Mouse (Mus musculus) heart, embryonic 11.5 days (tissue): ENCODE measurements around the gene Hrc. TPM values are rescaled to one million over a fixed set of nuclear protein-coding genes. Genes with fewer than 3 reads are reported as not detected.
A peak's percentile ranks its signal among the peaks of the same experiment; 100 is the strongest.

Experiments
- ATAC-seq: fragments of 200-750 bp; cut with Nextera tagmentation; replicated peaks from 2 replicates; pipeline ENCODE4 v1.8.0; 2017; ENCODE audit warnings: moderate library complexity; ENCODE audit not compliant: insufficient number of reproducible peaks, low FRiP score, low TSS enrichment
- H3K27ac ChIP-seq: fragments of 300-500 bp; sonication (generic); 2 replicates; pipeline ENCODE4 v1.5.1; 2014; ENCODE audit warnings: mild to moderate bottlenecking, low read depth, low read length
- H3K27me3 ChIP-seq: fragments of 300-500 bp; sonication (generic); 2 replicates; pipeline ENCODE4 v1.6.1; 2014; ENCODE audit warnings: mild to moderate bottlenecking, low read length, mixed read lengths; ENCODE audit not compliant: control insufficient read depth, insufficient read depth
- H3K36me3 ChIP-seq: fragments of 300-500 bp; sonication (generic); 2 replicates; pipeline ENCODE4 v1.6.1; 2014; ENCODE audit warnings: mild to moderate bottlenecking, low read length, moderate library complexity, mixed read lengths; ENCODE audit not compliant: control insufficient read depth, insufficient read depth
- H3K4me1 ChIP-seq: fragments of 300-500 bp; sonication (generic); 2 replicates; pipeline ENCODE4 v1.6.1; 2014; ENCODE audit warnings: low read length; ENCODE audit not compliant: control insufficient read depth, insufficient read depth
- H3K4me2 ChIP-seq: fragments of 300-500 bp; sonication (generic); 2 replicates; pipeline ENCODE4 v1.6.1; 2014; ENCODE audit warnings: mild to moderate bottlenecking, moderate library complexity
- H3K4me3 ChIP-seq: fragments of 300-500 bp; sonication (generic); 2 replicates; pipeline ENCODE4 v1.5.1; 2014; ENCODE audit warnings: low read depth, low read length
- H3K9ac ChIP-seq: fragments of 300-500 bp; sonication (generic); 2 replicates; pipeline ENCODE4 v1.6.1; 2014; ENCODE audit warnings: mild to moderate bottlenecking, low read depth, low read length, moderate library complexity
- H3K9me3 ChIP-seq: fragments of 300-500 bp; sonication (generic); replicated peaks from 2 replicates; pipeline ENCODE4 v1.6.1; 2016; ENCODE audit warnings: low read length; ENCODE audit not compliant: control insufficient read depth
- WGBS: fragments of 180-500 bp; shearing (Covaris S2); extraction: QIAGEN DNeasy Blood & Tissue Kit; methylation state at CpG from one replicate; pipeline ENCODE4 v1.1.7; 2014; ENCODE audit not compliant: insufficient replicate concordance; 5-methylcytosine and 5-hydroxymethylcytosine counted together
- polyA plus RNA-seq: library from polyadenylated mRNA; unstranded; fragments of >200 nt; fragmentation: Nextera tagmentation; extraction: Ambion mirVana; gene quantifications from 2 replicates; pipeline ENCODE4 v1.2.1, GENCODE M21; 2014

The Hrc gene
- polyA plus RNA-seq, 1 experiment from 2014 or later, result 30.1 TPM

- 72% methylated on average over 2 of the region's 2 CpGs for WGBS
- no peaks in the 10 kb centered on the region for H3K36me3 ChIP-seq
- H3K4me3 ChIP-seq, result no peak overlapping the region
- no peak for ATAC-seq
- H3K9ac ChIP-seq, result no peak overlapping the region
- no peaks in the 10 kb centered on the region for H3K9me3 ChIP-seq
- no peak overlapping the region for H3K27ac ChIP-seq
- H3K4me2 ChIP-seq, result no peak overlapping the region
- peaks cover 75% of the 10 kb centered on the region for H3K27me3 ChIP-seq
- peaks cover 17% of the 10 kb centered on the region for H3K4me1 ChIP-seq
Observed at GRCm38 (mm10) chr7:45363983-45364382, 28.9 kb downstream of the Hrc start.

- Histone ChIP-seq H3K4me3 (peak overlapping the region; percentile 56), H3K27ac (no peak overlapping the region), H3K27me3 (peaks cover 68% of the 10 kb centered on the region), H3K4me2 (peak overlapping the region; percentile 98), H3K9me3 (no peaks in the 10 kb centered on the region), H3K4me1 (peaks cover 29% of the 10 kb centered on the region), H3K9ac (peak overlapping the region; percentile 71; the same call in 1 of the 2 replicates), H3K36me3 (no peaks in the 10 kb centered on the region)
- no peak for ATAC-seq
- 4% methylated on average over 35 of the region's 35 CpGs for WGBS
Observed at GRCm38 (mm10) chr7:45365742-45366651, 30.9 kb downstream of the Hrc start.

GRCm38 (mm10) chr7:45366652-45367019 lies 31.5 kb downstream of the Hrc start, which contains the start of gene Ppfia3:
Gene Ppfia3 (minus strand): TSS chr7:45367019.
- peak within 1 kb of the TSS; percentile 54; the same call in 1 of the 2 replicates for H3K27ac ChIP-seq
- H3K4me2 ChIP-seq, result peak within 1 kb of the TSS; percentile 98
- H3K4me1 ChIP-seq, result peaks cover 27% of the 10 kb centered on the region
- no peak; the same call in 1 of the 2 replicates for ATAC-seq
- H3K9ac ChIP-seq, result peak within 1 kb of the TSS; percentile 72
- peaks cover 62% of the 10 kb centered on the region for H3K27me3 ChIP-seq
- WGBS, result 0% methylated on average over 26 of the region's 26 CpGs
- H3K36me3 ChIP-seq, result no peaks in the 10 kb centered on the region
- no peaks in the 10 kb centered on the region for H3K9me3 ChIP-seq
- H3K4me3 ChIP-seq, result peak within 1 kb of the TSS; percentile 56

- H3K36me3 ChIP-seq, result no peaks in the 10 kb centered on the region
- peaks cover 25% of the 10 kb centered on the region for H3K4me1 ChIP-seq
- peak overlapping the region; percentile 54; the same call in 1 of the 2 replicates for H3K27ac ChIP-seq
- peak overlapping the region; percentile 56 for H3K4me3 ChIP-seq
- H3K9ac ChIP-seq, result peak overlapping the region; percentile 72
- WGBS, result under 1% methylated on average over 70 of the region's 70 CpGs
- no peaks in the 10 kb centered on the region for H3K9me3 ChIP-seq
- H3K27me3 ChIP-seq, result peaks cover 56% of the 10 kb centered on the region
- H3K4me2 ChIP-seq, result peak overlapping the region; percentile 98
- peak; percentile 80 for ATAC-seq
Observed at GRCm38 (mm10) chr7:45367020-45367880, 32.2 kb downstream of the Hrc start.

GRCm38 (mm10) chr7:45368178-45368577 lies 33.1 kb downstream of the Hrc start:
- peaks cover 29% of the 10 kb centered on the region for H3K4me1 ChIP-seq
- no peaks in the 10 kb centered on the region for H3K36me3 ChIP-seq
- WGBS, result 75% methylated on average over 15 of the region's 15 CpGs
- no peak overlapping the region for H3K27ac ChIP-seq
- H3K9me3 ChIP-seq, result no peaks in the 10 kb centered on the region
- ATAC-seq, result no peak
- peak overlapping the region; percentile 98 for H3K4me2 ChIP-seq
- H3K27me3 ChIP-seq, result peaks cover 46% of the 10 kb centered on the region
- no peak overlapping the region for H3K4me3 ChIP-seq
- no peak overlapping the region for H3K9ac ChIP-seq

- H3K9ac ChIP-seq, result no peak overlapping the region
- H3K4me2 ChIP-seq, result no peak overlapping the region; the same call in 1 of the 2 replicates
- no peak for ATAC-seq
- H3K27me3 ChIP-seq, result peaks cover 42% of the 10 kb centered on the region
- 72% methylated on average over 16 of the region's 16 CpGs for WGBS
- H3K4me1 ChIP-seq, result peaks cover 29% of the 10 kb centered on the region
- H3K36me3 ChIP-seq, result peaks cover 4% of the 10 kb centered on the region; the same call in 1 of the 2 replicates
- H3K4me3 ChIP-seq, result no peak overlapping the region
- H3K27ac ChIP-seq, result no peak overlapping the region
- H3K9me3 ChIP-seq, result no peaks in the 10 kb centered on the region
Observed at GRCm38 (mm10) chr7:45369022-45369745, 34.1 kb downstream of the Hrc start.

GRCm38 (mm10) chr7:45369836-45370474 lies 34.9 kb downstream of the Hrc start:
- Histone ChIP-seq H3K9ac (peak overlapping the region; percentile 65), H3K4me3 (peak overlapping the region; percentile 59), H3K36me3 (peaks cover 4% of the 10 kb centered on the region; the same call in 1 of the 2 replicates), H3K4me1 (peaks cover 29% of the 10 kb centered on the region), H3K9me3 (no peaks in the 10 kb centered on the region), H3K4me2 (peak overlapping the region; percentile 99), H3K27me3 (peaks cover 37% of the 10 kb centered on the region), H3K27ac (no peak overlapping the region)
- WGBS, result 9% methylated on average over 47 of the region's 52 CpGs
- ATAC-seq, result no peak; the same call in 1 of the 2 replicates
